Mouse (Mus musculus): ENCODE measurements at regions not wholly inside any gene's neighbourhood (a gene's known extent, or its start where the extent isn't known, plus 50 kb on each side); places are given as distances from the start of the nearest gene placed in this dataset.

DNA sequence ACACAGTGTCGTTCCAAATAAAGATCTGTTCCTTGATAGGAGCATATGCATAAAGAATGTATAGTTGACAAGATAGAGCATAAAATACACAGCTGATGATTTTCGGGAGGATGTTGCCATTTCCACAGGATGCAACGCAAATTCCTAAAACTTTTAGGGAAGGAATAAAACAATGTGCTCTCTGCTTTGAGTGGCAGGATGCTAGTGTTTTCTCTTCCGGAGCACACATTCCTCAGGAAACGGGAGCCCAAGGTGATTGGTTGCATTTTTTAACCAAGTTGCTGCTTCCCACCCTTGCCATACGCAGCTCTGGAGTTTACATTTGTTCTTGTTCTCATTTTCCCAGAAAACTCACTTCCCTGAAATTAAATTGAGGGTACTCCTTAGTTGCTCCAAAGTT lies 116.8 kb upstream of the Arhgap28 start:
- Histone ChIP-seq H3K4me1 (ENCODE audit: control insufficient read depth, insufficient read depth, low read length) (no peaks in the 10 kb centered on the region), H3K27ac (ENCODE audit: insufficient read depth, low read length) (no peak overlapping the region), H3K27me3 (ENCODE audit: control insufficient read depth, insufficient read depth, low read length) (no peaks in the 10 kb centered on the region), H3K4me3 (replicated peaks; ENCODE audit: insufficient read depth, low read depth, low read length) (no peak overlapping the region)
- no peak for DNase-seq
- TF ChIP-seq POLR2A (IDR thresholded peaks at IDR 0.05; ENCODE audit: borderline replicate concordance, insufficient read depth, low read length) (no peak), CTCF (IDR thresholded peaks at IDR 0.05; ENCODE audit: borderline replicate concordance, insufficient read depth, low read depth, low read length) (no peak)
- 90% methylated on average over 6 of the region's 6 CpGs for WGBS

DNA sequence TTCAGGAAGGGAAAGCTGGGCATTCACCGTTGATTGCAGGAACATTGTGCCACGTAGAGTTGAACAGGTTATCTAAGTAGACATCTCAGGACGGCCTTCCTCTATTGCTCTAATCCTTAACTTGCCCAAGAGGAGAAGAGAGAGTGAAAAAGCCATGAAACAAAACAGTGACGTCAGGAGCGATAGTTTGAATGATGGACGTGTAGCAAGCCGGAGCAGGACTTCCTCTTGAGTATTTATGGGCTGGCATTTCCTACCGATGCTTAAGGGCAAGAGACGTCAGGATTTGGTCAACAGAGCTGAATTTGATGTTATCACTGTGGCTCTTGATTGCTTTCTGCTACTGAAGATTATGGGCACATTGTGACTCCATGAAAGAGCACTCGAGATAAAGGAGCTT lies 130.5 kb upstream of the Arhgap28 start:
- no peaks in the 10 kb centered on the region for H3K27me3 ChIP-seq (ENCODE audit: control insufficient read depth, insufficient read depth, low read length)
- TF ChIP-seq CTCF (IDR thresholded peaks at IDR 0.05; ENCODE audit: borderline replicate concordance, insufficient read depth, low read depth, low read length) (no peak), POLR2A (IDR thresholded peaks at IDR 0.05; ENCODE audit: borderline replicate concordance, insufficient read depth, low read length) (no peak)
- no peak for DNase-seq
- no peaks in the 10 kb centered on the region for H3K4me1 ChIP-seq (ENCODE audit: control insufficient read depth, insufficient read depth, low read length)
- no peak overlapping the region for H3K27ac ChIP-seq (ENCODE audit: insufficient read depth, low read length)
- WGBS: 94% methylated on average over 10 of the region's 10 CpGs
- no peak overlapping the region for H3K4me3 ChIP-seq (replicated peaks; ENCODE audit: insufficient read depth, low read depth, low read length)

DNA sequence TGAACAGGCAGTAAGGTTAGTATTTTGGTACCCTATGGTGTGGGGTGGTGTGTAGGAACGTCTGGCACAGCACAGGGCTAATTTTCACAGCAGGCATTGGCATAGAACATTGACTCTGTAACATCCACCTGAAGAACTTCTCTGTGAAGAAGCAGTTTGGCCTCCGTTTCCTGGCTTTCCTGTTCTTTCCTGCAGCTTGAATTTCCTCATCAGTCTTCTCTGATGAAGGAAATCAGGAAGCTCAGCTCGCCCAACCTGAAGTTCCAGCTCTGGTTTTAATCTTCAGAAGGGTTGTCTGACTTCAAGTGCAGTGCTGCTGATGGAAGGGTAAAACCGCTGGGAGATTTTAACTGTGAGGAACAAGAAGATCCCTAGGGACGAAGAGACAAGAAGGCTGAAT lies 131.5 kb upstream of the Arhgap28 start:
- no peak for TF ChIP-seq CTCF (IDR thresholded peaks at IDR 0.05; ENCODE audit: borderline replicate concordance, insufficient read depth, low read depth, low read length)
- TF ChIP-seq POLR2A (IDR thresholded peaks at IDR 0.05; ENCODE audit: borderline replicate concordance, insufficient read depth, low read length): no peak
- Histone ChIP-seq H3K27ac (ENCODE audit: insufficient read depth, low read length) (no peak overlapping the region), H3K4me3 (replicated peaks; ENCODE audit: insufficient read depth, low read depth, low read length) (no peak overlapping the region), H3K4me1 (ENCODE audit: control insufficient read depth, insufficient read depth, low read length) (no peaks in the 10 kb centered on the region), H3K27me3 (ENCODE audit: control insufficient read depth, insufficient read depth, low read length) (no peaks in the 10 kb centered on the region)
- WGBS: 58% methylated on average over 5 of the region's 5 CpGs
- no peak for DNase-seq

DNA sequence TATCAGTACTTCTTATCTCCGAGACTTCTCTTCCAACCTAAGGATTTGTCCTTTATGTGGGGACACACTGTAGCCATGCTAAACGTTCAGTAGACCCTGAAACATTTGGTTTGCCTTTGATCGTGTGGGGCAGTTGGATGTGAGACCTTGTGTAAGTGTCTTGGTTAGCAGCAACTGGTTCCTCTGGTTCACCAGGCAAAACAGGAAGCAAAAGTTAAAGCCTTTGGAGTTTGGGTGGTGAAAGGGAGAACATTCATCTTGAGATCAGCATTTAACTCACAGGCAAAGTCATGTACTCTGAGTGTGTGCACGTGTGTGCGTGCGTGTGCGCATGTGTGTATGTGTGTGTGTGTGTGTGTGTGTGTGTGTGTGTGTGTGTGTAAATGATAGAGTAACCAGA lies 130.3 kb upstream of the L3mbtl4 start:
- no peaks in the 10 kb centered on the region for H3K27me3 ChIP-seq (ENCODE audit: control insufficient read depth, insufficient read depth, low read length)
- 90% methylated on average over 7 of the region's 7 CpGs for WGBS
- H3K27ac ChIP-seq (ENCODE audit: insufficient read depth, low read length): no peak overlapping the region
- DNase-seq: no peak
- TF ChIP-seq POLR2A (IDR thresholded peaks at IDR 0.05; ENCODE audit: borderline replicate concordance, insufficient read depth, low read length) (no peak), CTCF (IDR thresholded peaks at IDR 0.05; ENCODE audit: borderline replicate concordance, insufficient read depth, low read depth, low read length) (no peak)
- H3K4me1 ChIP-seq (ENCODE audit: control insufficient read depth, insufficient read depth, low read length): no peaks in the 10 kb centered on the region
- H3K4me3 ChIP-seq (replicated peaks; ENCODE audit: insufficient read depth, low read depth, low read length): no peak overlapping the region

DNA sequence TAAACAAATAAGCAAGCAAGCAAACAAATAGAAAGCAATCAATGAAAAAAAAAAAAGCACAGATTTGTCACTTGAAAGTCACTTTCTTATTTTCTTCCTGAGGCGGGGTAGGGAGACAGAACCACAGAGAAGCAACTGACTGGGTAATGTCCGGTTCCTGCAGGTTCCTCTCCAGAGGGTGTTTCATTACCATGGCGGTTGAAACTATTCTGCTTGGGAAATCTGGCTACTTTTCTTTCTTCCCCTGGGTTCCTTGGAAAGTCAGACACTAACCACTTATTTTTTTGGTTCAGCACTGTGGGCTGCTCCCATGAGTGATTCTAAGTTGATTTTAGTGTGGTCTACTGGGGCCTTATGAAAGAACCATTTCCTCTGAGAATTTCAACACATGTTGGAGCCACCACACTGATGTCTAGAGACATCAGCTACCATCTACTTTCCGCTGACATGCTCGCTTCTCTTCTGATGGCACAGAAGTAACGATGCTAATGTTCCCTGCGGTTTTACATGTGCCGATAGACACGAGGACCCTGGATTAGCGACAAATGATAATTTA lies 124.3 kb upstream of the L3mbtl4 start:
- 80% methylated on average over 10 of the region's 10 CpGs for WGBS
- TF ChIP-seq CTCF (IDR thresholded peaks at IDR 0.05; ENCODE audit: borderline replicate concordance, insufficient read depth, low read depth, low read length): no peak
- TF ChIP-seq POLR2A (IDR thresholded peaks at IDR 0.05; ENCODE audit: borderline replicate concordance, insufficient read depth, low read length): no peak
- H3K4me3 ChIP-seq (replicated peaks; ENCODE audit: insufficient read depth, low read depth, low read length): no peak overlapping the region
- H3K27me3 ChIP-seq (ENCODE audit: control insufficient read depth, insufficient read depth, low read length): no peaks in the 10 kb centered on the region; the same call in 1 of the 2 replicates
- H3K27ac ChIP-seq (ENCODE audit: insufficient read depth, low read length): no peak overlapping the region
- H3K4me1 ChIP-seq (ENCODE audit: control insufficient read depth, insufficient read depth, low read length): no peaks in the 10 kb centered on the region
- no peak for DNase-seq

DNA sequence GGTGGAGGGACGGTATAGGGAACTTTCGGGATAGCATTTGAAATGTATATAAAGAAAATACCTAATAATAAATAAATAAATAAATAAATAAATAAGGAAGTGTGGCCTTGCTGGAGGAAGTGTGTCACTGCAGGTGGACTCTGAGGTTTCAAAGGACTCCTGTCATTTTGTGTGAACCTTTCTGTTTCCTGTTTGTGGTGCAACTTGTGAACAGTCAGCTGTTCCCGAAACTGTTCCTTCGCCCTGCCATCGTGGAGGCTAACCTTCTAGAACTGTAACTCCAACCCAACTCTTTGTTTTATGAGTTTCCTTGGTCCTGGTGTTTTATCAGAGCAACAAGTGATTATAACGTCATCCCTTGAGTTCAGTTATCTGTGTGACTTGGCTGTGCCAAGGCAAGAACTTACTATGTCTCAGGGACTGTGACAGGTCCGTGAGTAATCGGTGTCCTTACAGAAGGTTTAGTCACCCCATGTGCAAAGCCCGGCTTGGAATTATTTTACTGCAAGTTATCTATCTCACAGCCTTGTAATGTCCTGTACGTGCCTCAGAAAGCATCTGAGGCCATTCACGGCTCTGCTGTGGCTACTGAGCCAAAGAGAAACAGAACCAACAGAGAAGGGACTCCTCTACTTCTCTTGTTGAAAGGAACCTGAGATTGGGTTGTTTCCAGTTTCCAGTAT lies 121.0 kb upstream of the L3mbtl4 start:
- Histone ChIP-seq H3K27ac (ENCODE audit: insufficient read depth, low read length) (no peak overlapping the region), H3K27me3 (ENCODE audit: control insufficient read depth, insufficient read depth, low read length) (no peaks in the 10 kb centered on the region; the same call in 1 of the 2 replicates), H3K4me1 (ENCODE audit: control insufficient read depth, insufficient read depth, low read length) (peaks cover 2% of the 10 kb centered on the region; the same call in 1 of the 2 replicates), H3K4me3 (replicated peaks; ENCODE audit: insufficient read depth, low read depth, low read length) (no peak overlapping the region)
- 91% methylated on average over 11 of the region's 11 CpGs for WGBS
- TF ChIP-seq POLR2A (IDR thresholded peaks at IDR 0.05; ENCODE audit: borderline replicate concordance, insufficient read depth, low read length) (no peak), CTCF (IDR thresholded peaks at IDR 0.05; ENCODE audit: borderline replicate concordance, insufficient read depth, low read depth, low read length) (no peak)
- no peak for DNase-seq

DNA sequence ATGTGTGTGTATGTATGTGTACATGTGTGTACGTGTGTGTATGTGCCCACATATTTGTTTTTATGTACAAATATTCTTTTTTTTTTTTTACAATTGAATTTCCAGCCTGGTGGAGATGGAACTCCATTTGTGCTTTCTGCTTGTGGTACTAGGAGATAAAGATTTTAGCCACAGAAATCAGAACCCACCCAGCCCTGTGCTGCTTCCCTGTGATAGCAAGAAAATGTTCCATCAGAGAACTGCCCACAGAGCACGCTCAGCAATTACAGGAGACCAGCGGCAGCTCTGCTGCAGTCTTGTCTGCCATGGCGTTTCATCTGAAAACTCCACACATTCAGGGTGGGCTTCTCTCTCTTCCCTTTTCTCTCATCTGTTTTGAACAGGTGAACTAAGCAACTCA lies 118.7 kb upstream of the L3mbtl4 start:
- H3K4me3 ChIP-seq (replicated peaks; ENCODE audit: insufficient read depth, low read depth, low read length): no peak overlapping the region
- no peaks in the 10 kb centered on the region; the same call in 1 of the 2 replicates for H3K27me3 ChIP-seq (ENCODE audit: control insufficient read depth, insufficient read depth, low read length)
- H3K4me1 ChIP-seq (ENCODE audit: control insufficient read depth, insufficient read depth, low read length): peaks cover 11% of the 10 kb centered on the region
- no peak overlapping the region for H3K27ac ChIP-seq (ENCODE audit: insufficient read depth, low read length)
- DNase-seq: no peak
- WGBS: 92% methylated on average over 4 of the region's 4 CpGs
- TF ChIP-seq CTCF (IDR thresholded peaks at IDR 0.05; ENCODE audit: borderline replicate concordance, insufficient read depth, low read depth, low read length): no peak
- TF ChIP-seq POLR2A (IDR thresholded peaks at IDR 0.05; ENCODE audit: borderline replicate concordance, insufficient read depth, low read length): no peak

DNA sequence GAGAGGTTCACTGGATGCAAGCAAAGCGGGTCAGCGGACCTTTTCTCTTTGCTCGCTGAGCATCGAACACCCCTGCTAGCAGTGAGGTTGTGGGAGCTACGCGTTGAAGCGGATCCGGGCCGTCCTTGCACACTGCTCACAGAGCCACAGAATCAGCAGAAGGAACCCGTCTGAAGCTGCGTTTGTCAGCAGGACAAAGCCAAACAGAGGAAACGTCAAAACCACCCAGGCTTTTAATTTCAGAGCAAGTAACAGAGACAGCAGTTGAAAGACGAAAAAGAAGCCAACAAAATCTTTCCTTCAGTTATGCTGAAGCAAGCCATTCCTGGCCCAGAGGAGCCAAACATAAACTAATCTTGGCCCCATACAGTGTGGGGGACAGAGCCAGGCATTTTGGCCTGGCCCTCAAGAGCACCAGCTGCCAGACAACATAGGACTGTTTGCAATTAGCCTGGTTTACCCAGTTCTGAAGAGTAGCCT lies 115.4 kb upstream of the L3mbtl4 start:
- Histone ChIP-seq H3K4me1 (ENCODE audit: control insufficient read depth, insufficient read depth, low read length) (peaks cover 11% of the 10 kb centered on the region), H3K27me3 (ENCODE audit: control insufficient read depth, insufficient read depth, low read length) (no peaks in the 10 kb centered on the region), H3K4me3 (replicated peaks; ENCODE audit: insufficient read depth, low read depth, low read length) (no peak overlapping the region), H3K27ac (ENCODE audit: insufficient read depth, low read length) (no peak overlapping the region)
- peak; percentile 9 to 28 for DNase-seq
- 4% methylated on average over 13 of the region's 13 CpGs for WGBS
- TF ChIP-seq POLR2A (IDR thresholded peaks at IDR 0.05; ENCODE audit: borderline replicate concordance, insufficient read depth, low read length): no peak
- no peak for TF ChIP-seq CTCF (IDR thresholded peaks at IDR 0.05; ENCODE audit: borderline replicate concordance, insufficient read depth, low read depth, low read length)

All from cerebellum, adult 2 months (tissue).